Mouse (Mus musculus): ENCODE measurements at regions not wholly inside any gene's neighbourhood (a gene's known extent, or its start where the extent isn't known, plus 50 kb on each side); places are given as distances from the start of the nearest gene placed in this dataset.

GRCm38 (mm10) chr3:149444854-149445577 is 454.7 kb upstream of the Adgrl2 start:
- intact Hi-C loops (cut with DNase I; ENCODE audit: low total_unique reads), result no loop called here
- DNase-seq, result no peak

GRCm38 (mm10) chr3:149444377-149444776 is 454.0 kb upstream of the Adgrl2 start:
- no peak for DNase-seq
- intact Hi-C loops (cut with DNase I; ENCODE audit: low total_unique reads), result no loop called here

DNA sequence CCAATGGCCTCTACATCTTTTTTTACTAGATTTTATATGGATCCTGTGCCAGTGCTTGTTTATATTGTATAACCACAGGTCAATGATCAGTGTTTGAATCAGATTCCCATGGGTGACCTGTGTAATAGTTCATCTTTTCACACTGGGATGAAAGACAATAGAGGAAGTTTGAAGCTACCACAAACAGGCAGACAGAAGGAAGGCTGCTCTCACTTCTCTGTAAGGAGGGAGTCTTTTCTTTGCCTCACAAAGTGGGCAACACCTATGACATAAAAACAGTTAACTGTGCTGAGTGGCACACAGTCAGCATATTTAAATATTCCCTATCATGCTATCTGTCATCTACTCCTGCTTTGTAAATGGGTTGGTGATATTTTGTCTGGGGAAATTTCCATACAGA is 450.9 kb upstream of the Adgrl2 start:
- intact Hi-C loops (cut with DNase I; ENCODE audit: low total_unique reads), result no loop called here
- no peak for DNase-seq

- DNase-seq, result no peak
- intact Hi-C loops (cut with DNase I; ENCODE audit: low total_unique reads), result no loop called here
Measured at GRCm38 (mm10) chr3:149437763-149438162, 447.4 kb upstream of the Adgrl2 start.

DNA sequence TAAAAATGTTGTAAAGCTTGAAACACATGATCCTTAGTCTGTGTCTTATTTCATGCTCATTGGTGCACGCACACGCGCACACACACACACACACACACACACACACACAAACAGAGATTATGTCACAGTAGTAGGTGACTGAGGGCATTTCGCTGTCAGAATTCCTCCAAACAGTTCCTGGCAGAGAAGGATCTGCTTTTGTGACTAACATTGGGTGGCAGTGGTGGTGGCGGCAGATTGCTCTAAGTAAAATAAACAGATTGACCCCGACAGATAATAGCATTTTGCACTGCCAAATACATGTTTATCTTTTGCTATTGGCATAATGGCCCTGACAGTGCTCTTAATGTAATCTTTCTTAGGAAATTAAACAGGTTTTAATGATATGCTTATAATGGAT is 446.6 kb upstream of the Adgrl2 start:
- intact Hi-C loops (cut with DNase I; ENCODE audit: low total_unique reads), result no loop called here

DNA sequence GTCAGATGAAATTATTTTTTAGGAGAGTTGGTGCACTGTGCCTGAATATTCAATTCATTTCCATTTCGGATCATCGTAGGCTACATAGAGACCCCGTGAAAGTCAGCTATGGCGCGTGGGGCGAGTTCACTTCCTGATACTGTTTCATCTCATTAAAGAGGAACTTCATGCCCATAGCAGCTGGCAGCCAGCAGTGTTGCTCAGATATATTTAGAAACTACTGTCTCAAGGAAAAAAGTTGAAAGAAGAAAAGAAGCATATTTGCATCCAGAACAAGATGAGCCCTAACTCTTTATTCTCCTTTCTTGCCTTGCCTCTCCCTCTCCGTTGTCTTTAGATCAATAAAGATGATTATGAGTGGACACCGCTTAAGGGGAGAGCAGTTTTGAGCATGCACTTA is 446.1 kb upstream of the Adgrl2 start:
- intact Hi-C loops (cut with DNase I; ENCODE audit: low total_unique reads), result no loop called here

More for the DNA sequence above, 446.6 kb upstream of the Adgrl2 start:
- no peak for DNase-seq

GRCm38 (mm10) chr3:149431795-149432194 is 441.4 kb upstream of the Adgrl2 start:
- DNase-seq, result no peak
- intact Hi-C loops (cut with DNase I; ENCODE audit: low total_unique reads), result no loop called here

More for the DNA sequence above, 446.1 kb upstream of the Adgrl2 start:
- no peak for DNase-seq

- intact Hi-C loops (cut with DNase I; ENCODE audit: low total_unique reads), result no loop called here
- no peak for DNase-seq
Measured at GRCm38 (mm10) chr3:149426023-149426759, 435.8 kb upstream of the Adgrl2 start.

GRCm38 (mm10) chr3:149424306-149424705 is 434.0 kb upstream of the Adgrl2 start:
- DNase-seq, result no peak
- intact Hi-C loops (cut with DNase I; ENCODE audit: low total_unique reads), result no loop called here

DNA sequence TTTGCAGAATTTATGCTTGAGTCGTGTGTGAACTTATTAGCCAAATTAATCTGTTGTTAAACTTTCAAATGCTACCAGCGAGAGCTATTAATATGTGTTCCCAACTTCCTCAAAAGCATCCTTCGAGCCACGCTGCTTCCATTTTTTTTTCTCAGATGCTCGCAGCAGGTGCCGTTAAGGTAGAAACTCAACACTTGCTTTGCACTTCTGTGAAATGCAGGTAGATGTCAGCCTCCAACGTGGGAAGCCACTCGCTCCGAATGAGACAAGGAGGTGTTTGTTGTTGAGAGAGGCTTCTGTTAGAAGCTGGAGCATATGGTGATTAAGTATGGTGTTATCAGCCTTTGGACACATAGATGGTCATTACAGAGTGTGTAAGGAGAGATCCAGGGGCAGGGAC is 433.1 kb upstream of the Adgrl2 start:
- no peak for DNase-seq
- intact Hi-C loops (cut with DNase I; ENCODE audit: low total_unique reads), result no loop called here

DNA sequence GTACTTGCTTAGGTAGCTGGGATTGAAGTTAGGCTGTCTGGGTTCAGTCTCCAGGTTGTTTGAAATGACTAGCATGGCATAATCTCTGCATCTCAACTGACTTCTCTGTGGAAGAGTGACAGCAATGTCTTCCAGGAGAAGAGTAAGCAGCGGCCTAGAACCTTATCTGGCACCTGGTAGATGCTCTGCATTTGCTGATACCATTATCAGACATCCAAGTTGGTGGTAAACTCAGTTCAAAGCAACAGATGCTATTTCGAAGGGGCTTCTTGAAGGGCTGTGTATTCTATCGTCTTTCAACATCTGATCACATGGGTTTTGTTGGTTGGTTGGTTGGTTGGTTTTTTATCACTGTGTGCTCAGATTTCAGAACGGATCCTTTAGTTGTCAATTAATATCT is 424.7 kb upstream of the Adgrl2 start:
- DNase-seq, result no peak
- intact Hi-C loops (cut with DNase I; ENCODE audit: low total_unique reads), result no loop called here

- intact Hi-C loops (cut with DNase I; ENCODE audit: low total_unique reads), result no loop called here
- no peak for DNase-seq
Measured at GRCm38 (mm10) chr3:149413114-149413513, 422.8 kb upstream of the Adgrl2 start.

DNA sequence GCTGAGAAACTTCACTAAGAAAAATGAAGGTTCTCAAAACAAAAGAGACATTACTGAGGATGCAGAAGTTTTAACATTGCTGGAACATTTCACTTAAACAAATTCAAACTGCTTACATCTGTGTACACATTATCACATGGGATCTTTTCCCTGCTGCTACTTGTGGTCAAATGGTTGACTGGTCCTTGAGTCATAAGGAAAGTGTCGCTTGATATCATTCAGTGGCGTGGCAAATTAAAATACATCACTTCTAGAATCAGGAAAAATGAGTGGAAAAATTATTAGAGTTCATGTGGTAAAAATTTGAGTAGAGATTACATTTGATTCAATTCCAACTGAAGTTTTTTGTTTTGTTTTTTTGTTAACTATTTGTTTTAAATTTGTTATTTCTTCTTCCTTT is 420.2 kb upstream of the Adgrl2 start:
- intact Hi-C loops (cut with DNase I; ENCODE audit: low total_unique reads), result no loop called here
- DNase-seq, result no peak

DNA sequence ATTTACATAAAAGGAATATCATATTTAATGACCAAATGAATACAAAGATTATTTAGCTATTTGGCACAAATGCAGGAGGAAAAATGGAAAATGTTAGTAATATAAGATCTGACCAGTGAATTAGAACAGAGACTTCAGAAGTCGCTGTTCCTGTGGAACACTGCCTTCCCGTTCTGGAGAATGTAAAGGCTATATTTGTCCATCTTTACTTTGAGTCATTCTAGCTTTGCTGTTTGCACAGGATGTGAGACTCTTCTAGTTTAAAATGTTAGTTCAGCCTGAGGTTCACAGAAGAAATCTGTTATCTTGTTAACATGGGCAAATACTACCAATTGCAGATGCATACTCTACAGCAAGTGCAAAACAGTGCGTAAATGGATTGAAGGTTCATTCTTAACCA is 418.5 kb upstream of the Adgrl2 start:
- no peak for DNase-seq
- intact Hi-C loops (cut with DNase I; ENCODE audit: low total_unique reads), result no loop called here

- intact Hi-C loops (cut with DNase I; ENCODE audit: low total_unique reads), result no loop called here
- DNase-seq, result no peak
Measured at GRCm38 (mm10) chr3:149405872-149406271, 415.5 kb upstream of the Adgrl2 start.

DNA sequence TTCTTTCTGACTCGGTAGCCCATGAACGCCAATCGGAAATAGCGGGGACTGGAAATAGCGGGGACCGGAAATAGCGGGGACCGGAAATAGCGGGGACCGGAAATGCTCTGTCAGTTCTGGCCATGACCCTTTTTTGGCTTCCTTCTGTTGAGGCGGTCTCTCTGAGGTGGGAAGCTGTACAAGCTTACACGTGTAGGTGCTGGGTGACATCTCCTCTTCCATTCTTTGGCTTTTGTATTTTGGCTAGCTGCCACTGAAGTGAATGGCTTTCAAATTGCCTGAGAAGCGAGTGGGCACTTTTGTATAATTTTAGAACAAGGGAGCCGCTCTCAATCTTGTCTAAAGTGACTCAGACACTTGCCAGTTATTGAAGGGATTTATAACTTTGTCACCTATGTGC is 414.3 kb upstream of the Adgrl2 start:
- DNase-seq, result no peak

DNA sequence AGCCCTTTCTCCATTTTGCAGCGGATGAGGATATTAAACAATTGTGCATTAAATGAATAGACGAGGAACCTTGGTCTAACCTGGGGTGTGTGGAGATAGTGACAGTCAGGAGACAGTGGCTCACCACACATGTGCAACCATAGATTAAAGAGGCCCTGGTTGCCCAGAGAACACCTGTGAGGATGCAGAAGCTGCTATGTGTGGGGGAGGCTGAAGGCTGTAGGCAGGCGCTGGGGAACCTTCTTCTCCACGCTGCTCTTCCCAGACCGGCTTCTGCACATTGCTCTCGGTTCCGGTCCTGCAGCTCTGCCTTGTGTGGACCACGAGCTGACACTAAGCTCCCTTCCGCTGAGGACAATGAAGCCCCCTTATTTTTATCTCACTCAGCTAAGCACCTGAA is 412.1 kb upstream of the Adgrl2 start:
- intact Hi-C loops (cut with DNase I; ENCODE audit: low total_unique reads), result no loop called here
- DNase-seq, result no peak

More for the DNA sequence above, 414.3 kb upstream of the Adgrl2 start:
- intact Hi-C loops (cut with DNase I; ENCODE audit: low total_unique reads), result no loop called here

GRCm38 (mm10) chr3:149395082-149395481 is 404.7 kb upstream of the Adgrl2 start:
- DNase-seq, result no peak
- intact Hi-C loops (cut with DNase I; ENCODE audit: low total_unique reads), result no loop called here

DNA sequence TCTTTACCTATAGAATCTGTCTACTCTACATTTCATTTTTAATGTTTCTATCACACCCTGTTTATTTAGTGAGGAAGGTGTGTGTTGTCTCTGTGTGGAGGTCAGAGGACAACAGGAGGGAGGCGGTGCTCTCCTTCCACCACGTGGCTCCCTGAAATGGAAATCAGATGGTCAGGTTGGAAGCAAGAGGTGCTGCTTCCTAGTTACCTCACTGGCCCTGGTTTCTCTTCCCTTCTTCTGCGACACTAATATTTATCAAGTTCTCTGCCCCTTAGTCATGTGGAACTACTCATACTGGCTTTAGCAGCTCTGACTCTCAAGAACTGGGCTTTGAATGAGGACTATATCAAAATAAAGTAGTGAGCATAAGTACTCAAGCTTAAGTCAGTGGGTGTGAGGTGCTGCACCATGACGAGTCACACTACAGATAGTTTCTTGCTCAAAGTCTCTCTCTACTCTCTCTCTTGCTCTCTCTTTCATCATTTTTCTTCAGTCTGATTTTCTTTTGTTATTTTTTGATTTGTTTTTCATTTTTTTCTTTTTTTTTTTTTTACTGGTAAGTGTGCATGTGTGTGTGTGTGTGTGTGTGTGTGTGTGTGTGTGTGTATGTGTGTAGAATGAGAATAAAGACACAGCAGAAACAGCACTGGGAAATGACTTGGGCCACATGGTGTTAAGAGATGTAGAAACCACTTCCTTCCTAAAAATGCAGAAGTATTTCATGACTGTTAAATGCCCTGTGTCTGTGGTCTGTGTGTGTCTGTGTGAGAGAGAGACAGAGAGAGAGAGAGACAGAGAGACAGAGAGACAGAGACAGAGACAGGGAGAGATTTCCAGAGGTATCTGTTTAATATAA is 403.2 kb upstream of the Adgrl2 start:
- intact Hi-C loops (cut with DNase I; ENCODE audit: low total_unique reads), result no loop called here
- DNase-seq, result no peak

GRCm38 (mm10) chr3:149392164-149392563 is 401.8 kb upstream of the Adgrl2 start:
- DNase-seq, result no peak
- intact Hi-C loops (cut with DNase I; ENCODE audit: low total_unique reads), result no loop called here

All from gastrocnemius, postnatal 14 days (tissue).